Mouse (Mus musculus) kidney, embryonic 16.5 days (tissue): Measurements from ENCODE around the gene Olfr1393. TPM values are rescaled to one million over a fixed set of nuclear protein-coding genes. Genes with fewer than 3 reads are reported as not detected.

Source experiments
- ATAC-seq: fragments of 200-750 bp; cut with Nextera tagmentation; 2 replicates; pipeline ENCODE4 v1.8.0; 2017; ENCODE audit warnings: moderate TSS enrichment; ENCODE audit not compliant: low FRiP score, low TSS enrichment
- H3K27ac ChIP-seq: fragments of 300-500 bp; sonication (generic); 2 replicates; pipeline ENCODE4 v1.5.1; 2014; ENCODE audit warnings: low read length
- H3K27me3 ChIP-seq: fragments of 300-500 bp; sonication (generic); 2 replicates; pipeline ENCODE4 v1.6.1; 2014; ENCODE audit warnings: low read length, control low read depth, mixed read lengths; ENCODE audit not compliant: insufficient read depth
- H3K36me3 ChIP-seq: fragments of 300-500 bp; sonication (generic); 2 replicates; pipeline ENCODE4 v1.6.1; 2014; ENCODE audit warnings: low read length, control low read depth, mixed read lengths; ENCODE audit not compliant: insufficient read depth
- H3K4me1 ChIP-seq: fragments of 300-500 bp; sonication (generic); 2 replicates; pipeline ENCODE4 v1.6.1; 2014; ENCODE audit warnings: low read length, control low read depth, mixed read lengths; ENCODE audit not compliant: insufficient read depth
- H3K4me2 ChIP-seq: fragments of 300-500 bp; sonication (generic); replicated peaks from 2 replicates; pipeline ENCODE4 v1.6.1; 2014; ENCODE audit warnings: low read depth, low read length
- H3K4me3 ChIP-seq: fragments of 300-500 bp; sonication (generic); 2 replicates; pipeline ENCODE4 v1.5.1; 2014; ENCODE audit warnings: mild to moderate bottlenecking, low read length
- H3K9ac ChIP-seq: fragments of 300-500 bp; sonication (generic); replicated peaks from 2 replicates; pipeline ENCODE4 v1.6.1; 2014; ENCODE audit warnings: low read length
- H3K9me3 ChIP-seq: fragments of 300-500 bp; sonication (generic); 2 replicates; pipeline ENCODE4 v1.6.1; 2016; ENCODE audit warnings: low read length, control low read depth
- WGBS: fragments of 180-500 bp; shearing (Covaris S2); extraction: QIAGEN DNeasy Blood & Tissue Kit; methylation state at CpG from one replicate; pipeline ENCODE4 v1.1.7; 2014; 5-methylcytosine and 5-hydroxymethylcytosine counted together
- polyA plus RNA-seq: library from polyadenylated mRNA; unstranded; fragments of >200 nt; fragmentation: Nextera tagmentation; extraction: Ambion mirVana; gene quantifications from 2 replicates; pipeline ENCODE4 v1.2.1, GENCODE M21; 2015

Gene Olfr1393
- not detected in 2 replicates for polyA plus RNA-seq

DNA sequence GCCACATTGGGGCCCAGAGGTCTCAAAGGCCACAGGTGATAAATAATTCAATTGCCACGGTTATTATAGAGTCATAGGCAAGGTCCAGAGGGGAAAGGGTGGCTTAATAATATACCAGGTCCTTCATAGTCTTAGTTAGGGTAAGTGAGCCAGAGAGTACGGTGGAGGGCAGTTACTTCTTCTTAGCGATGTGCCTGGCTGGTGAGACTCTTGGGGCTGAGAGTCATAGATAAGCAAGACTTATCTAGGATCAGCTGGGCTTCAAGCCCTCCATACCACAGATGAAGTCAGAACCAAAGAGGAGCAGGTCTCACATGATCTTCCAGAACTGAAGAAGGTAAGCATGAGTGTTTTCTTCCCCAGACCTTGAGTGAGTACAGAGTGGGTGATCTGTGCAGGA, at the start of gene Olfr1393:
Gene Olfr1393 (plus strand): TSS at position 83 of the 400 bp plus-strand sequence.
- Histone ChIP-seq H3K27me3 (no peaks in the 10 kb centered on the region), H3K36me3 (no peaks in the 10 kb centered on the region), H3K9ac (no peak within 1 kb of the TSS), H3K4me3 (no peak within 1 kb of the TSS), H3K27ac (no peak within 1 kb of the TSS), H3K9me3 (no peaks in the 10 kb centered on the region), H3K4me2 (no peak within 1 kb of the TSS), H3K4me1 (no peaks in the 10 kb centered on the region)
- WGBS, result 79% methylated on average over 3 of the region's 3 CpGs
- ATAC-seq, result no peak

DNA sequence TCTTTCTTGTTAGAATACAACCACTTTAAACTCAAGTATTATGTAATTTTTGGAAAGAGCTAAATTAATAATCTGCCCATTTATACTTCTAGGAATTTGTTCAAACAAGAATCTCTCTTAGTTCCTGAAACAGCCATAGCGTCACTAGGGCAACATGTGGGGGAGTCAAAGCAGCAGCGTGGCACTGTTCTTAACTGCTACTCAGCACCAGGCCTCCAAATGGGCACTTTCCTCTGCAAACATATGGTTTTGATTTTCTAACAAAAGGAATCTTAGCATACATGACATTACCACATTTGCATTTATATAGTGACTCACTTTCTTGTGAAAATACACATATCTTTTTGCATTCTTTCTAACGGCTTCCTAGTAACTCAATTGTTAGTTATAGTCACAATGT, 45.3 kb upstream of the Olfr1393 start:
- H3K9me3 ChIP-seq, result no peaks in the 10 kb centered on the region
- H3K27me3 ChIP-seq, result no peaks in the 10 kb centered on the region
- no peak for ATAC-seq
- no peak overlapping the region for H3K27ac ChIP-seq
- no peak overlapping the region for H3K9ac ChIP-seq
- no peak overlapping the region for H3K4me2 ChIP-seq
- WGBS, result 64% methylated on average over 3 of the region's 3 CpGs
- H3K4me3 ChIP-seq, result no peak overlapping the region
- H3K36me3 ChIP-seq, result no peaks in the 10 kb centered on the region
- H3K4me1 ChIP-seq, result no peaks in the 10 kb centered on the region

DNA sequence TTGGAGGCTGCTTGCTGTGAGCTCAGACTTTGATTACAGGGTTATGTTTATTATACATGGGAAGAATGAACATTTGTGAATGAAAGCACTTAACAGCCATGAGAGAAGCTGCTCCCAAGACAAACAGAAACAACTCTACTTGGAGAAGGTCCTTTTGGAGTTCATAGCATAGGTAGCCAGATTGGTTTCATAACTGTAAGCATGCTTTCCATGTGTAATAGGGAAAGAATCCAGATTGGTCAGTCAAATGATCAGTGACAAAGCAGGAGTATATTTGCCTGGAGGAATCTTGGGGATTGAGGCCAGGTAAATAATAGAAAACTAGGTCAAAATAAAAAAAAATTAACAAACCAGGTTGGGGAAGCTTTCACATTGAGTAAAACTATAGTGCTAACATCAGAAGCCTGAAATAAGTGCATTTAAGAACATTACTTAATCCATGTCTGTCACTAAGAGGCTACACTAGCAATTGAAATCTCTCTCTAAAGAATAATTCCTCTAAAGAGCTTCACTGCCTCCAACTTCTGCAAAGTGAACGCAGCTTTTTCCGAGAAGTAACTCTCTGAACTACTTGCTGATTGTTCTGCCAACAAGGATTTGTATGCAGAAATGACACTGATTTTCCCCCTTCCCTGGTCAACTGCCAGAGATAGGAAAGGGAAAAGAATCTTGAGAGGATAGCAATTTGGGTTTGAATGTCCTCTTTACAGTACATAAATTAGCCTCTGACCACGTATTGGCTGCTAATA, 42.5 kb upstream of the Olfr1393 start:
- H3K27ac ChIP-seq, result no peak overlapping the region
- H3K9me3 ChIP-seq, result no peaks in the 10 kb centered on the region
- 64% methylated on average over 3 of the region's 3 CpGs for WGBS
- no peaks in the 10 kb centered on the region for H3K4me1 ChIP-seq
- no peaks in the 10 kb centered on the region for H3K36me3 ChIP-seq
- no peak overlapping the region for H3K4me3 ChIP-seq
- ATAC-seq, result no peak
- H3K4me2 ChIP-seq, result no peak overlapping the region
- no peak overlapping the region for H3K9ac ChIP-seq
- no peaks in the 10 kb centered on the region for H3K27me3 ChIP-seq

DNA sequence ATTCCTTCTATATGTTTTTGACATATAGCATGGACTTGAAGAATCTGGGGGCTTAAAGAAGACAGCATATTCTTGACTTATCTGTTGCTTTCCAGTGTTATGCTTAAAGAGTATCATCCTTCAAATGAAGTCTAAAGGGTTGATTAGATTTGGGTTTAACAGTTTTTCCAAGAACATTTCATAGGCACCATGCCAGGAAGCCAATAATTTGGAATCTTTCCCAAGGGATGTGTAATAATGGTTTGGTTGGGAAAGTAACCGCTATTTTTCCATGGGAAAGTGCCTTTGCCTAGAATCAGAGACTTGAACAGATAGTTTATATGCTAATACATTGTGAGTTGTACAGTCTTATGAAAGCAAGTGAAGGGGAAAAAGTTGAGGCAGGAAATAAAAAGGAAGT, 41.2 kb upstream of the Olfr1393 start:
- H3K36me3 ChIP-seq, result no peaks in the 10 kb centered on the region
- no peaks in the 10 kb centered on the region for H3K9me3 ChIP-seq
- WGBS, result 67% methylated on average over 1 of the region's 1 CpGs
- H3K27me3 ChIP-seq, result no peaks in the 10 kb centered on the region
- no peak overlapping the region for H3K4me2 ChIP-seq
- no peak for ATAC-seq
- no peak overlapping the region for H3K27ac ChIP-seq
- no peak overlapping the region for H3K4me3 ChIP-seq
- H3K4me1 ChIP-seq, result no peaks in the 10 kb centered on the region
- no peak overlapping the region for H3K9ac ChIP-seq

DNA sequence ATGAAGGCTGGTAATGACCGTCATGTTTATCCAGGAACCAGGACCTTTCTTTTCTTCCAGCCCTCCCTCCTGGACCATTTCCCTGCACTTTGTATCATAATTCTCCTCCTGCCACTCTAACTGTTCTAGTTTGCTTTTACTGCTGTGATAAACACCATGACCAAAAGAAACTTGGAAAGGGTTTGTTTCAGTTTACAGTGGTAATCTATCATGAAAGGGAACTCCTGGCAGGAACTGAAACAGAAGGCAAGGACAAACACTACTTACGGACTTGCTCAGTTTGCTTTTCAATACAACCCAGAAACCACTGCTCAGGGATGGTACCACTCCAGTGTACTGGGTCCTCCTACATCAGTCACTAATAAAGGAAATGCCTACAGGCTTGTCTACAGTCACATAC, 40.6 kb upstream of the Olfr1393 start:
- Histone ChIP-seq H3K4me3 (no peak overlapping the region), H3K4me2 (no peak overlapping the region), H3K4me1 (peaks cover 2% of the 10 kb centered on the region; the same call in 1 of the 2 replicates), H3K27me3 (no peaks in the 10 kb centered on the region), H3K9ac (no peak overlapping the region), H3K27ac (no peak overlapping the region), H3K36me3 (no peaks in the 10 kb centered on the region), H3K9me3 (no peaks in the 10 kb centered on the region)
- WGBS, result 47% methylated on average over 2 of the region's 2 CpGs
- ATAC-seq, result no peak

DNA sequence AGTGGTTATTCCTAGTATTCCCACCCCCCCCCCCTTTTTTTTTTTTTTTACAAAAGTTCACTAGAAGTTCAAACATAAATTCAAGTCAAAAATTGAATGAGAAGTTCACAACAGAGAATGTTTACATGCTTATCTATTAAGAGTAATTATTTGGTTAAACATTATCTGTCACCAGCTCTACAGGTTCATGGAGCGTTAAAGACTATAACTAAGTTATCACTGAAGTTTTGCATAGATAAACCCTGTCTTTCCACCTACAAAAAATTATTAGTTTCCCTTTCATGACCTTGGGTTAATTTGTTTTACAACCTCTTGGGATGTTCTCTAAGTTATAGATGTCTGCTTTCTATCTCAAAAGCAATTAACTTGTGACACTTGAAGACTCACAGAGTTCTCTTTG, 37.8 kb upstream of the Olfr1393 start:
- H3K4me2 ChIP-seq, result no peak overlapping the region
- no peak overlapping the region for H3K27ac ChIP-seq
- H3K9ac ChIP-seq, result no peak overlapping the region
- H3K9me3 ChIP-seq, result no peaks in the 10 kb centered on the region
- H3K36me3 ChIP-seq, result no peaks in the 10 kb centered on the region
- WGBS, result 84% methylated on average over 1 of the region's 1 CpGs
- H3K4me3 ChIP-seq, result no peak overlapping the region
- H3K4me1 ChIP-seq, result peaks cover 16% of the 10 kb centered on the region
- H3K27me3 ChIP-seq, result no peaks in the 10 kb centered on the region
- ATAC-seq, result no peak

DNA sequence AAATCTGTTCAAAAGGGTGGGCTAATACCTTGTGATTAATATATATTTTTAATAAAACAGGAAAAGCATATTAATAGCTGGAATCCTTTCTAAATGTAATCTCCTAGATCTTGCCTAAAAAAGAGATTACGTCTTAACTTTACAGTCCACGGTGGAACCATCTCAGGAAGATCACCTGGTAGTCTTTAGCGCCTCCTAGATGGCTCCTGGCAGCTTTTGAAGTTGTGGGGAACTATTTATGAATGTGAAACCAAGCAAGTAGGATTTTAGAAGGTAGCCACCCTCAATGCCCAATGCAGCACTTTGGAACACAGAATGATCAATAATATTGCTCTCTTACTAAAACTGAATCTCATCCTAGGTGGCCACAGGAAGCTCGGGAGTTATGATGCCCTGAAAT, 37.2 kb upstream of the Olfr1393 start:
- H3K9me3 ChIP-seq, result no peaks in the 10 kb centered on the region
- peaks cover 21% of the 10 kb centered on the region for H3K4me1 ChIP-seq
- H3K27me3 ChIP-seq, result no peaks in the 10 kb centered on the region
- no peak overlapping the region for H3K27ac ChIP-seq
- no peaks in the 10 kb centered on the region for H3K36me3 ChIP-seq
- WGBS, result 83% methylated on average over 4 of the region's 4 CpGs
- no peak overlapping the region for H3K4me2 ChIP-seq
- H3K9ac ChIP-seq, result no peak overlapping the region
- H3K4me3 ChIP-seq, result no peak overlapping the region
- ATAC-seq, result no peak

DNA sequence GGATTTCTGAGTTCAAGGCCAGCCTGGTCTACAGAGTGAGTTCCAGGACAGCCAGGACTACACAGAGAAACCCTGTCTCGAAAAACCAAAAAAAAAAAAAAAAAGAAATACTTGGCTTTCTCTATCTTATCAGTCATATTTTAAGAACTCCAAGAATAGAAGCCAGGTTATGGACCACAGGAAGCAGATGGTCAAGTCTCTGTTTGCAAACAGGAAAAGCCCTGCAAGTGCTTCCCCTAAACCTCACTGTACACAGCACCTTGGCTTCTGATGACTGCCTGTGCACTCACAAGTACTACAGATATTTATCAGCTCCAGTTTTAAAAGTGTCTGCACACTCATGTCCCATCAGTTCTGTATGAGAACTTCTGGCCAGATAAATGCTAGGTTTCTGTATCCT, 36.6 kb upstream of the Olfr1393 start:
- H3K27ac ChIP-seq, result no peak overlapping the region
- H3K4me3 ChIP-seq, result no peak overlapping the region
- no peak overlapping the region for H3K9ac ChIP-seq
- H3K27me3 ChIP-seq, result no peaks in the 10 kb centered on the region
- WGBS, result no CpG with 5 or more reads among the region's 1 CpGs
- H3K4me2 ChIP-seq, result no peak overlapping the region
- no peaks in the 10 kb centered on the region for H3K36me3 ChIP-seq
- no peak for ATAC-seq
- peaks cover 25% of the 10 kb centered on the region for H3K4me1 ChIP-seq
- H3K9me3 ChIP-seq, result no peaks in the 10 kb centered on the region

DNA sequence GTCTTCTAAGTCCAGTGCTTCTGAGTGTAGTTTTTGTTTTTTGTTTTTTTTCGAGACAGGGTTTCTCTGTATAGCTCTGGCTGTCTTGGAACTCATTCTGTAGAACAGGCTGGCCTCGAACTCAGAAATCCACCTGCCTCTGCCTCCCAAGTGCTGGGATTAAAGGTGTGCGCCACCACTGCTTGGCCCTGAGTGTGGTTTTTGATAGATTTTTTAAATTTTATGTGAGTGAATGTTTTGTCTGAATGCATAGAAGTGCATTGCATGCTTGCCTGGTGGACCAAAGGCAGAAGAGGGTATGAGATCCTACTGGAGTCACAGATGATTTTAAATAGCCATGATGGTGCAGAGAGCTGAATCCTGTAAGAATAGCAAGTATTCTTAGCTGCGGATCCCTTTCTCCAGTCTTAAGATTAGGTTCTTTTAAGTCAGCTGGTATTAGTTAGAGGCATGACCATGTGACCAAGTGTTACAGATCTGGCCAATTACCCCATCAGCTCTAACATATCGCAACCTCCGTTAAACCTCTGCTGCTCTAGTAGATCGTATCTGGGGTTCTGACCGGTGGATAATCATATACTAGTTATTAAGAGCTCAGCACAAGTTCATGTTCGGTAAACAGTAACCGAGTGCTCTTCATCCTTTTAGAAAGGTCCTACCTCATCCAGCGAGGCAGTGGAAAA, 35.0 kb upstream of the Olfr1393 start:
- Histone ChIP-seq H3K9me3 (no peaks in the 10 kb centered on the region), H3K27ac (peak overlapping the region; percentile 87), H3K4me2 (peak overlapping the region; percentile 69), H3K4me1 (peaks cover 37% of the 10 kb centered on the region), H3K36me3 (no peaks in the 10 kb centered on the region), H3K9ac (peak overlapping the region; percentile 53), H3K27me3 (no peaks in the 10 kb centered on the region), H3K4me3 (peak overlapping the region; percentile 55)
- 22% methylated on average over 11 of the region's 11 CpGs for WGBS
- peak; percentile 0; the same call in 1 of the 2 replicates for ATAC-seq
